Mouse (Mus musculus): ENCODE results near the gene Hspg2. TPM values are rescaled to one million over a fixed set of nuclear protein-coding genes. Genes with fewer than 3 reads are reported as not detected.

Hspg2 gene
- total and polyA plus RNA-seq, 3 experiments, result 1.3 to 14.0 (median 5.5) TPM

- in situ Hi-C loops (cut with MboI; ENCODE audit: low pct_ligation_motif_present, low pct_unique_long_range_greater_than_20kb, low sequenced_read_pairs), result no loop called here
- no peaks in the 10 kb centered on the region for H3K79me2 ChIP-seq (replicated peaks; ENCODE audit: control insufficient read depth, extremely low read depth, insufficient read depth, poor library complexity, severe bottlenecking)
- H3K4me1 ChIP-seq (ENCODE audit: control insufficient read depth in 1 of 2, insufficient read depth in 2 of 2), result peaks cover 47 to 86% of the 10 kb centered on the region in 2 experiments
- DNase-seq (ENCODE audit: extremely low read depth), result no peak
- H3K9ac ChIP-seq (ENCODE audit: insufficient read depth, low read depth), result no peak overlapping the region
- dilution Hi-C loops (cut with MboI; ENCODE audit: extremely low pct_ligation_motif_present, extremely low pct_unique_long_range_greater_than_20kb, low sequenced_read_pairs), result no loop called here
- no peak overlapping the region for H3K27ac ChIP-seq (ENCODE audit: insufficient read depth, low read depth)
- H3K9me3 ChIP-seq (replicated peaks; ENCODE audit: low read length), result no peaks in the 10 kb centered on the region
- no peak overlapping the region for H3K4me3 ChIP-seq (replicated peaks in 1 of 3; ENCODE audit: low read depth in 2 of 3, low read length in 2 of 3, poor library complexity in 1 of 3)
- no peak for TF ChIP-seq USF1 (IDR thresholded peaks at IDR 0.05; ENCODE audit: low read depth, low read length)
- H3K36me3 ChIP-seq (replicated peaks in 1 of 2; ENCODE audit: control insufficient read depth in 1 of 2, insufficient read depth in 1 of 2, low read length in 1 of 2), result no peaks in the 10 kb centered on the region
- H3K27me3 ChIP-seq (replicated peaks), result no peaks in the 10 kb centered on the region
- no peak overlapping the region for H3K4me2 ChIP-seq (ENCODE audit: insufficient read depth, low read depth, poor library complexity, severe bottlenecking)
Observed at GRCm38 (mm10) chr4:137492563-137492962, 24.0 kb downstream of the Hspg2 start.

DNA sequence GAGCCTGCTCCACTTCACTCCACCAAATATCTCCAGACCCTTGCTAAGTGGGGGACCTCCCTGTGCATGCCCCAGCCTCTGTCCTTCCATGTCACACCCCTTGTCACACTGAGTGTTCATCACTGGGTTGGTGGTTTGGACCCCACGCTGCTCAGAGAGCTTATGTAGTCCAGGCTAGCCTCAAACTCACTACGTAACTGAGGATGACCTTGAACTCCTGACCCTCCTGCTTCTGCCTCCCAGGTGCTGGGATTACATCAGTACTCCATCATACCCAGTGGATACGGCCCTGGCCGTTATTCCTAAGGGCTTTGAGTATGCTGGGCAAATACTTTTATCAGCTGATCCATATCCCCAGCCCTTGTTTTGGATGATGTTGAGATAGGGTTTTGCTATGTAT, 24.6 kb downstream of the Hspg2 start:
- DNase-seq (ENCODE audit: extremely low read depth), result no peak
- H3K9ac ChIP-seq (ENCODE audit: insufficient read depth, low read depth), result no peak overlapping the region
- H3K9me3 ChIP-seq (replicated peaks; ENCODE audit: low read length), result no peaks in the 10 kb centered on the region
- no peak overlapping the region for H3K27ac ChIP-seq (ENCODE audit: insufficient read depth, low read depth)
- no peak overlapping the region for H3K4me3 ChIP-seq (replicated peaks in 1 of 3; ENCODE audit: low read depth in 2 of 3, low read length in 2 of 3, poor library complexity in 1 of 3)
- H3K36me3 ChIP-seq (replicated peaks in 1 of 2; ENCODE audit: control insufficient read depth in 1 of 2, insufficient read depth in 1 of 2, low read length in 1 of 2), result no peaks in the 10 kb centered on the region
- in situ Hi-C loops (cut with MboI; ENCODE audit: low pct_ligation_motif_present, low pct_unique_long_range_greater_than_20kb, low sequenced_read_pairs) (no loop called here), dilution Hi-C loops (cut with MboI; ENCODE audit: extremely low pct_ligation_motif_present, extremely low pct_unique_long_range_greater_than_20kb, low sequenced_read_pairs) (no loop called here)
- H3K4me2 ChIP-seq (ENCODE audit: insufficient read depth, low read depth, poor library complexity, severe bottlenecking), result no peak overlapping the region
- no peaks in the 10 kb centered on the region for H3K27me3 ChIP-seq (replicated peaks)
- TF ChIP-seq RAD21 (IDR thresholded peaks at IDR 0.05; ENCODE audit: low read depth, low read length) (no peak), SIN3A (IDR thresholded peaks at IDR 0.05; ENCODE audit: low read length) (no peak), NRF1 (IDR thresholded peaks at IDR 0.05; ENCODE audit: low read depth, low read length) (no peak), NELFE (IDR thresholded peaks at IDR 0.05; ENCODE audit: low read depth, low read length) (no peak), MXI1 (IDR thresholded peaks at IDR 0.05; ENCODE audit: low read depth, low read length) (no peak), ELF1 (IDR thresholded peaks at IDR 0.05; ENCODE audit: low read depth, low read length) (no peak), UBTF (IDR thresholded peaks at IDR 0.05; ENCODE audit: low read depth, low read length) (no peak), MAX (IDR thresholded peaks at IDR 0.05; ENCODE audit: low read length) (no peak), KAT2A (IDR thresholded peaks at IDR 0.05; ENCODE audit: insufficient replicate concordance, low read length) (no peak)
- H3K79me2 ChIP-seq (replicated peaks; ENCODE audit: control insufficient read depth, extremely low read depth, insufficient read depth, poor library complexity, severe bottlenecking), result no peaks in the 10 kb centered on the region
- H3K4me1 ChIP-seq (ENCODE audit: control insufficient read depth in 1 of 2, insufficient read depth in 2 of 2), result peaks cover 47 to 86% of the 10 kb centered on the region in 2 experiments

DNA sequence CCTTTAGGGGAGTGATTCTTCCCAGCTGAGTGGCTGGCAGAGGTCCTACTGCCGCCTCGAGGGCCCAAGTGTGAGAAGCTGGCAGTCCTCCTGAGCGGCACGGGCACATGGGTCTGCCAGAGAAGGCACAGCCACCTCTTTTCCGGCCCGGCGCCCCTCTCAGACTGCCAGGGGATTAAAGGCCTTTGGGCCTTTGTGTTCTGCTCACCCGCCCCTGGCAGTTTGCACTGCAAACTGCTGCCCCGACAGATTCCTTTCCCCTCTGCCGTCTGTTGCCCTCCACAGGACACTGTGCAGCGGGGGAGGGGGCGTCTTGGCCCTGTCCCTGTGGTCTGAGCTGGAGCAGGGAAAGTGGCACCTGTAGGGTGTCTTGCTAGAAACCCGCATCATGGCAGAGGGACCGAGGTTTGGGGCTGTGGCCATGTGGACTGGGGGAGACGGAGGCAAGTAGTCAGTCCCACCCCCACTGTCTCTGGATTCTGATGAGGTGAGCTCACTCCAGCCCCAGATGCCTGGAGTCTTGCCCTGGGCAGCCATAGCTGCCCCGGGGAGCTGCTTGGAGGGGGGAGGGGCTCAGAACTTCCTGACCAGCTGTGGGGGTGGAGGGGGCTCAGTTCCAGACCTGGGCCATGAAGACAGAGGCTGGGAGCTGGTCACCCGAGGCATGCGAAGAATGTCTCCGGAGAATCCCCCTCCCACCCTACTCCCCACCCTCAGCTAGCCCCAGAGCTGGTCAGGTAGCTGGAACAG, 26.4 kb downstream of the Hspg2 start:
- dilution Hi-C loops (cut with MboI; ENCODE audit: extremely low pct_ligation_motif_present, extremely low pct_unique_long_range_greater_than_20kb, low sequenced_read_pairs), result no loop called here
- no peaks in the 10 kb centered on the region for H3K9me3 ChIP-seq (replicated peaks; ENCODE audit: low read length)
- H3K4me1 ChIP-seq (ENCODE audit: control insufficient read depth in 1 of 2, insufficient read depth in 2 of 2), result peaks cover 43 to 86% of the 10 kb centered on the region in 2 experiments
- TF ChIP-seq TBP (conservative IDR thresholded peaks at IDR 0.05; ENCODE audit: low read depth, low read length) (no peak), TCF12 (IDR thresholded peaks at IDR 0.05; ENCODE audit: low read depth, low read length) (0 out of 2 replicates have a peak, but pooled peaks have one; percentile 9), CHD2 (IDR thresholded peaks at IDR 0.05; ENCODE audit: low read length) (0 out of 2 replicates have a peak, but pooled peaks have one; percentile 16)
- no peaks in the 10 kb centered on the region for H3K79me2 ChIP-seq (replicated peaks; ENCODE audit: control insufficient read depth, extremely low read depth, insufficient read depth, poor library complexity, severe bottlenecking)
- DNase-seq (ENCODE audit: extremely low read depth), result no peak
- H3K4me2 ChIP-seq (ENCODE audit: insufficient read depth, low read depth, poor library complexity, severe bottlenecking), result no peak overlapping the region
- no peak overlapping the region for H3K4me3 ChIP-seq (replicated peaks in 1 of 3; ENCODE audit: low read depth in 2 of 3, low read length in 2 of 3, poor library complexity in 1 of 3)
- peak overlapping the region; percentile 32 for H3K27ac ChIP-seq (ENCODE audit: insufficient read depth, low read depth)
- no peaks in the 10 kb centered on the region for H3K27me3 ChIP-seq (replicated peaks)
- H3K36me3 ChIP-seq (replicated peaks in 1 of 2; ENCODE audit: control insufficient read depth in 1 of 2, insufficient read depth in 1 of 2, low read length in 1 of 2), result no peaks in the 10 kb centered on the region
- in situ Hi-C loops (cut with MboI; ENCODE audit: low pct_ligation_motif_present, low pct_unique_long_range_greater_than_20kb, low sequenced_read_pairs), result no loop called here
- H3K9ac ChIP-seq (ENCODE audit: insufficient read depth, low read depth), result no peak overlapping the region

All from CH12.LX (cell line).